Mouse (Mus musculus) ovary, postnatal 14 days (tissue): ENCODE data around the gene Slc6a9.

ENCODE experiments used
- DNase-seq: peaks from one replicate; pipeline ENCODE4 v3.0.0; 2022; ENCODE audit warnings: low spot score

The Slc6a9 gene

GRCm38 (mm10) chr4:117834457-117834844 lies at the start of gene Slc6a9:
TSS of gene Slc6a9 (plus strand) at chr4:117834506.
- no peak for DNase-seq

DNA sequence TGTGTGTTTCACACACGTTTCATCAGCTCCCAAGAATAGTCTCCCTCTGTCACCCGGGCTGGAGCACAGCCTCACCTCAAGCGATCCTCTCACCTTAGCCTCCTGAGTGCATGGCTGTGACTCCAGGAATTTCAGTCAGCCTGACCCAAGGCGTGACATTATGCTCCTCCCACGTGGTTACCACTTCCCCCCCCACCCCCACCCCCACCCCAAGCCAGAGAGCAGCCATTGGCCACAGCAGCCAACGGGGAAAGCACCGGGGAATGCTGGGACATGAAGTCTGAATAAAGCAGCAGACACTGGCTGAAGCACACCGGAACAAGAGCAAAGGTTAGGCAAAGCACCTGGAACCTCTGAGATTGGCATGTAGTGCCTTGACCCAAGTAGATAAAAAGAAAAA lies 47.3 kb upstream of the Slc6a9 start:
- no peak for DNase-seq

DNA sequence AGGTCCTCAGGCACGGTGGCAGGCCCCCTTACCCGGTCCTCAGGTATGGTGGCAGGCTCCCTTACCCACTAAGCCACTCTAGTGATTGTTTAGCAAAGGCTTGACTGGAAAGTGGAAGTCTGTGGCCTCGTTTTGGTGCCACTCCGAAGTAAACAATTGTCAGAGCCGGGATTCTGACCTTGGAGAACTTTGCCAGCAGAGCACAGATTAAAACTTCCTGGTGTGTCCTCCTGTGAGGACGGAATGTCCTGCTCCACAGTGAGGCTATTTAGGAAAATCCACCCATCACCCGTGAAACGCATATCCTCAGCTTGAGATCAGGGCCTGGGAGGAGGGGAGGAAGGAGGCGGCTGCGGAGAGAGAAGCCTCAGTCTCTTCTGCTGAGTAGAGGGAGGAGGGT lies 46.0 kb upstream of the Slc6a9 start:
- DNase-seq = no peak

GRCm38 (mm10) chr4:117799904-117800303 lies 34.4 kb upstream of the Slc6a9 start:
- DNase-seq = no peak

DNA sequence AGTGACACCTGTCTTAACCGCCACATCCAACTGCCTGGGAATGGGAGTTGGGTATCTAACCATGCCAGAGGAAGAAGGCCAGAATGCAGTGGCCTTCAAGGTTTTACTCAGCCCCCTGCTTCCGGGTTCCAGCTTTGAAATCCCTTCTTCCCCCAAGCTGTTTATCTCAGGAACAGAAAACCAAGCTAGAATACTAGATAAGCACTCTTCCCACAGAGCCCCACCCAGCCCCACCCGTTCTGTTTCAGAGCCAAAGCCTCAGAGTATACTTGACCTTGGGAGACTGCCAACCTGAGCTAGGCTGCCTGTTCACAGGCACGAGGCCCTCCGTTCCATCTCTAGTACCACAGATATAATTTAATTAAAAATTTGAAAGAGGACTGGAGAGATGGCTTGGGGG lies 27.3 kb upstream of the Slc6a9 start:
- DNase-seq = no peak

DNA sequence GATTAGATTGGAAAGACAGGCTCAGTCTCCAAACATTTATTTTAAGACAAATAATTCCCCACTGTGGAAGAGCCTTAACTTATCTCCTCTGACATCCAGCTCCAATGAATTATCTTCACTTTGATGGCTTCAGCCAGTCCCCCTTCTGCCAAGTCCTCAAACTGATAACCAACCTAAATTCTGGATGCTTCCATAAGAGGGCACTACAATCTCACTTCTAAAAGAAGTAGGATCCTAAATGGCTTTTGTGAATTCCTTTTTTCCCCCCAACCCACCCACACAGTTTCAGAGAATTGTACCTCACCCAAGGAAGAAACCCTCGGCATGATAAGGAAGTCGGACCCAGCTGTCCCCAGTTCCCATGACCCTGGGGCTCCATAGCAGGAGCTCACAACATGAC lies 23.4 kb upstream of the Slc6a9 start:
- no peak for DNase-seq

DNA sequence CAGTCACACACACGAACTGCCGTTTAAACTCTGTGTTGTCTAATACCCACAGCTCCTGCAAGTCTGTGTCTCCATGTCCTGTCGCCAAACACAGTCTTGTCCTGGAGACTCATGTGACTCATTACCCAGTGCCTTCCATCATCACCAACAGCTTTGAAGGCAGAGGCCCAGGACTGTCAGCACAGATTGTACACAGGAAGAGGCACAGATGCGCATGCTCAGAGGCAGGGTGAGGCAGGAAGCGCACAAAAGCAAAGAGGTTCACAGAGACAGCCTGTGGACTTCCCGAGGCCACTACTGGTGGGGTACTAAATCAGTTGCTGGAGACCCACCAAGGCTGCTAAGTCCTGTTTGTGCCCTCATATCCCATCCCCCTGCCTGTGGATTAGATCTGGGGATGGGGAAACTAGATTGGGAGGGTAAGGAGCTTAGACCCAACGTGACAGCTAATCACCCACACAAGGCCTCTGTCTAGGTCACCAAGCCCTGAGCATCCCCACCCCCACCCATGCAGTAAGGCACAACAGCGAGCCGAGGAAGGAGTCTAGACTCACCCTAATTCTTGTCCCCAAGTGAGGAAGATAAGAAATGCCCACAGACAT lies 20.6 kb upstream of the Slc6a9 start:
- no peak for DNase-seq

- DNase-seq = no peak
Observed at GRCm38 (mm10) chr4:117814333-117814732, 20.0 kb upstream of the Slc6a9 start.

DNA sequence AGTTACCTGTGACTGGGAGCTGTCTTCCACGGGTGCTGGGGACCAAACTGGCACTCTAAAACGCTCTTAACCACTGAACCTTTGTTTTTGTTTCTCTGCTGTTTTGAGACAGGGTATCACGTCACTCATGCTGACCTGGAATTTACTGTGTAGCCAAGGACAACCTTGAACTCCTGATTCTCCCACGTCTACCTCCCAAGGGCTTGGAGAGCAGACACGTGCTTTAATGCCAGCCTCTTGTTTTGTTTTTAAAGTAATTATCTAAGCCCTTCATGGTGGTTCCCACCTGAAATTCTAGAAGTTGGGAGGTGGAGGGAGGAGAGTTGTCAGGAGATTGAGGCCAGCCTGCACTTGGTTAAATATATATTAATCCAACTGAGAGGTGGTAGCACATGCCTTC lies 17.5 kb upstream of the Slc6a9 start:
- no peak for DNase-seq

DNA sequence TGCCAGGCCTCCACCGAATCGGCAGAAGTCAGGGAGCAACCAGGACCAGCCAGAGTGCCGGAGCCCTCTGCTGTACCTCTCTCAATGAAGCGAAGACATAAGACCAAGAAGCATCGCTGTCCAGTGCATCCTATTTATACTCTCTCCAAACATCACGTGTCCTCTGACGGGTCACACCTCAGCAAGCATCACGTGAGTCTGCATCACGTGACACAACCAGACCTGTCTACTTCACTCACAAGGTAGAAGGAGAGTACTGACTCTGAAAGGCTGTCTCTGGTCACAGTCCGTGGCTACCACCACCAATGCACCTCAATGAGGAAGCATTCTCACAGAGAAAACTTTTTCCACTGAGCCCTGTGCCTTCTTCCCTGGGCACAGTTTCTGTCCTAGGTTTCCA lies 16.3 kb upstream of the Slc6a9 start:
- no peak for DNase-seq

- no peak for DNase-seq
Observed at GRCm38 (mm10) chr4:117828572-117829145, 5.6 kb upstream of the Slc6a9 start.

DNA sequence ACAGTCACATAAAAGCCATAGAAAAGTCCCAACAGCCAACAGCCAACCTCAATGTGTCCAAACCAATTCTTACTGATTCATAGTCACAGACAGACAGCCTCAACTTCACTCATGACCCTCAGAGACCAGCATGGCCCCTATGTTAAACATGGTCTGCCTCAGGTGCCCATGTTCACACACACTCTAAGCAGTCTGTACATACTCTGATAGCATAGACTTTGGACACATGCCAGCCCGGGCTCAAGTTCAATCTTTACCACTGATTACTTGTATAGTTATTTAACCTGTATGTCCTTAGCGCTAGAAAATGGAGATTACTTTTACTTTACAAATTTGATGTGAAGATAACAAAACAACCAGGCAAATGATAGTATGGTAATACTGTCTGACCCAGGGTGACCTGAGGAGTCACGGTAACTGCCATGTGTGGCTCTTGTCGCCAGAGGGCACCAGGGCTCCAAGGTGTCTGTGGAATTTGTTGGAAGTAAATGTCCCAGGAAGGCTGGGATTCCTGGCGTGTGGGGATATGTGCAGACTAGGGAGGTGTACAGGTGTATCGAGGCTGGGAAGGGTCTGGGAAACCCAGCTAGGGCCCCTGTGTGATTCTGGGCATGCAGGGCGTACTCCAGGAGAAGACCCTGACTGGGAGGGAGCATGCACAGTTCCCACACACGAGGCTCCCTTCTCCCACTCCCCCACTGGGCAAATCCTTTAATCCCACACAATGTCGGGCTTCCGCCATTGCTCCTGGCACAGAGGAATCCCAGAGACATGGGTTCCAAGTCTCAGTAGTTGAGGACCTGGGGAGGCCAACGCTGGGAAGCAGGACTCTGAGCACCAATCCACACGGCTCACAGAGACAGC lies 4.8 kb upstream of the Slc6a9 start:
- peak; percentile 52 for DNase-seq

DNA sequence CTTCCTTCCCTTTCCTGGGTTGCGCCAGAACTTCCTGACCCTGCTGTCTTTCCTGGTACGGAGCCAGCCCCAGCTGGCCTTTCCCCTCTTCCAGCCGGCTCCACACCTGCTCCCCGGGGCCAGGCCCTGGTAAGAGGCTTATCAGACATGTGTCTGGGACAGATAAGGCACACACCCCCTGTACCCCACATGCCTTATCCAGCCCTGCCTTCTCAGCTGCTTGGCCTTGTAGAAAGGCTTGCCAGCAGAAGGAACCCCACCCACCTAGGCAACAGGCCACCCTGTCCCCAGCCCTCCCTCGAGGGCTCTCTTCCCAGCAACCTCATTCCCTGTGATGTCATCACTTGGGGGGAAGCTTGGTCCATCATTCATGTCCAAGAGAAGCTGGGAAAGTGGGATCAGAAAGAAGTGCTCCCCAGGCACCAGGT lies 4.2 kb upstream of the Slc6a9 start:
- peak; percentile 48 for DNase-seq

- DNase-seq = no peak
Observed at GRCm38 (mm10) chr4:117830801-117831200, 3.5 kb upstream of the Slc6a9 start.

- DNase-seq = no peak
Observed at GRCm38 (mm10) chr4:117831499-117831898, 2.8 kb upstream of the Slc6a9 start.

- no peak for DNase-seq
Observed at GRCm38 (mm10) chr4:117831920-117832691, 2.2 kb upstream of the Slc6a9 start.

DNA sequence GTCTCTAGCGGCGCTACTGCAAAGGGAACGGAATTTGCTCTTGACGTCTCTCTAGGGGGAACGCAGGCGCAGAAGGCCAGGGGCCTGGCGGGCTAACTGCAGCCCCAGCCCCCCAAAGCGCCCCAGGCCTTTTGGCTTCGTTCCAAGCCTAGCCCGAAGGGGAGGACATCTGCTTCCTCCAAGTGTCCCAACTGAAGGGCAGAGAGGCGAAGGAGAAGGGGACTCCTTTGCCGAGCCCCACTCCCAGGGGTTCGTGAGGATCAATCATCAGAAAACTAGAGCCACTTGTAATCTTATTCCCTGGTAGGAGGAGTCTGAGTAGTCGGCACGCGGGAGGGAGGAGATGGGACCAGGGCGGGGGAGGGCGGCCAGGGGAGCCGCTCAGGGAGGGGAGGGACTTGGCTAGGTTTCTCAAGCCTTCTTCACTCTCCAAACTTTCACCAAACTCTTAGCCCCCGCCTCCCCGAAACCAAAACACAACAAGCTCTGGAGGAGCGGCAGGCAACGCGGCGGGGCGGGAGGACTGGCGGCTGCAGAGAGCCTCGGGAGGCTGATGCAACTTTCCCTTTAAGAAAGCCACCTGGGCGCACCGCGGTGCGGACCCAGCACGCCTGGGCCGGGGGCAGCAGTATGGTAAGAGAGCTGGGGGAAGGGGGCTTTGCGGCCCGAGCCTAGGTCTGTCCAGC lies 682 bp downstream of the Slc6a9 start:
- peak; percentile 65 for DNase-seq

DNA sequence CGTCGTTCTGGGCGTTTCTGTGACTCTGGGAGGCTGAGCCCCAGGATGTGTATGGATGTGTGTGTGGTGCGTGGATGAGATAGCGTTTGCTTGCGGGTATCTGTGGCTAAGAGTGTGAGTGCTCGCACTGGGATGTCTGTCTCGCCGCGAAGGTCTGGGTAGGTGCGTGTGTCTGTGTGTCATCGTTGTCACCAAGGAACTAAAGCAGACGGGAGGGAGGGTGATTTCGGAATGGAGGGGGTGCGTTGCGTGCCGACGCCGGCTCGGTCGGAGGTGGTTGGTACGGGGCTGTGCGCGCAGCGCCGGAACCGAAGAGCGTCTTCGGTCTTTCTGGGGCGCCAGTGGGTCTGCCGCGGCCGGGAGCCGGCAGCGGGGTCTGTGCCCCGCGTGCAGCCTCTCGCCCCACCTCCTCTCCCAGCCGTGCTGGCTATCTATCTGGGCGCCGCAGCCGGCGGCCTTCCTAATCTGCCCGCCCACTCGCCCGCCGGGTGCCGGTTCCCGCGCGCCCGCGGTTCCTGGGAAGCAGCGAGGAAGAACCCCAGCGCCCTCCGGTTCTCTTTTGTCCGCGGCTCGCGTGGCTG lies 1.3 kb downstream of the Slc6a9 start:
- peak; percentile 26 for DNase-seq

DNA sequence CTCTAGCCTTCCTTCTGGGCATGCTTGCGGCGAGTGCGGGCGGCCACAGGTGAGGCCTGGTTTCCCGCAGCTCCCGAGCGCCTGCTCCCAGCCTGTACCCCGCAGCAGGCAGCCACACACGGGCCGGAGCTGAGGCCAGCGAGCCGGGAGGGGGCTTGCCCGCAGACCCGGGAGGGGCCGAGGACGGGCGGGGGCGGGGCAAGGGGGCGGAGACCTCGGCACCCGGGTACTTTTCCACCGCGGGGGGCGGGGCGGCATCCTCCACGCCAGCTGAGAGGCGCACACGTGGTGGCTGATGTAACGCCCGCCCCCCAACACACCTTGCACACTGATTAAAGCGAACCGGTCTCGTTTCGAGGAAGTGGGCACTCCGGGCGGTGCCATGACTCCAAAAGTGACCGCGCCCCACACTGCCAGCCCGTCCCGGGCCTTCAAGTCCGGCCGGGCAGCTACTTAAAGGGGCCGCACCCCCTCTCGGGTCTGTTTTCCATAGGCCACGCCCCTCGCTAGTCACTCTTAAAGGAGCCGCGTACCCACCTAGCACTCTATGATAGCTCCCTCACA lies 2.0 kb downstream of the Slc6a9 start:
- peak; percentile 76 for DNase-seq

GRCm38 (mm10) chr4:117837271-117837670 lies 3.0 kb downstream of the Slc6a9 start:
- DNase-seq = no peak

GRCm38 (mm10) chr4:117839366-117839765 lies 5.1 kb downstream of the Slc6a9 start:
- no peak for DNase-seq
